Mouse (Mus musculus) layer of hippocampus, postnatal 10 days (tissue): ENCODE results near the gene Igf1r. TPM values are rescaled to one million over a fixed set of nuclear protein-coding genes. Genes with fewer than 3 reads are reported as not detected.
"Not testable (repeated sequence)": the region's sequence is repeated elsewhere in the genome, so short reads cannot be mapped to it uniquely, and the experiment has no call there.

Experiments used
- DNase-seq, 2 experiments: peaks; one replicate each; pipeline ENCODE4 v3.0.0; 2021; ENCODE audit warnings: low spot score in 2 of 2
- total RNA-seq, 2 experiments: library from RNA; stranded (reverse); gene quantifications; 2 replicates each; pipeline ENCODE4 v1.2.3; 2021

The Igf1r gene
- total RNA-seq, 2 experiments from 2014 or later, result 34.3 to 34.5 TPM

GRCm38 (mm10) chr7:68282304-68283132, 329.9 kb downstream of the Igf1r start:
- DNase-seq, result no peak

GRCm38 (mm10) chr7:68283133-68283520, 330.5 kb downstream of the Igf1r start:
- not testable (repeated sequence) for DNase-seq

Other genes with a start within 250 kb of the Igf1r start
- gene Synm, start 193.1 kb upstream of the Igf1r start, total RNA-seq, result 10 to 100 TPM; 26.8 to 29.4 TPM